In genomic region chr10:37314746-37315430, GRCm38 (mm10) we compare ENCODE assay signal across 8 mouse cellular contexts.
A peak's percentile ranks its signal among the peaks of the same experiment; 100 is the strongest.
DNase-seq lines count a peak whose midpoint lies in the region; ATAC-seq lines count a peak whose summit lies in the region.

No protein-coding gene starts in this region.

- H3K27ac ChIP-seq in intestine, embryonic 14.5 days (ENCODE audit: low read depth), result no peak overlapping the region
- no peak overlapping the region for H3K27ac ChIP-seq in intestine, embryonic 15.5 days
- no peak overlapping the region for H3K27ac ChIP-seq in forebrain, embryonic 15.5 days (replicated peaks)
- no peak overlapping the region for H3K27ac ChIP-seq in heart, embryonic 10.5 days

- no peaks in the 10 kb centered on the region for H3K27me3 ChIP-seq in intestine, embryonic 14.5 days (replicated peaks; ENCODE audit: control insufficient read depth, insufficient read depth, low read length)
- no peaks in the 10 kb centered on the region for H3K27me3 ChIP-seq in intestine, embryonic 15.5 days (replicated peaks)
- H3K27me3 ChIP-seq in forebrain, embryonic 15.5 days, result no peaks in the 10 kb centered on the region
- no peaks in the 10 kb centered on the region for H3K27me3 ChIP-seq in heart, embryonic 10.5 days (ENCODE audit: insufficient read depth, poor library complexity, severe bottlenecking)

- no peak overlapping the region for H3K9ac ChIP-seq in intestine, embryonic 14.5 days (ENCODE audit: low read length)
- no peak overlapping the region for H3K9ac ChIP-seq in intestine, embryonic 15.5 days
- no peak overlapping the region for H3K9ac ChIP-seq in forebrain, embryonic 15.5 days (replicated peaks)

- no peak overlapping the region for H3K4me3 ChIP-seq in intestine, embryonic 14.5 days (ENCODE audit: low read depth, low read length)
- H3K4me3 ChIP-seq in intestine, embryonic 15.5 days (replicated peaks), result no peak overlapping the region
- H3K4me3 ChIP-seq in forebrain, embryonic 15.5 days, result no peak overlapping the region
- H3K4me3 ChIP-seq in heart, embryonic 10.5 days, result no peak overlapping the region

- ATAC-seq in intestine, embryonic 14.5 days (replicated peaks; ENCODE audit: low FRiP score, low TSS enrichment, low read depth), result no peak
- no peak for ATAC-seq in intestine, embryonic 15.5 days
- peak; percentile 94 for ATAC-seq in forebrain, embryonic 15.5 days (replicated peaks)

- no peaks in the 10 kb centered on the region for H3K4me1 ChIP-seq in intestine, embryonic 14.5 days (replicated peaks; ENCODE audit: control insufficient read depth, insufficient read depth, low read length)
- no peaks in the 10 kb centered on the region for H3K4me1 ChIP-seq in intestine, embryonic 15.5 days (replicated peaks)
- H3K4me1 ChIP-seq in forebrain, embryonic 15.5 days, result peaks cover 7% of the 10 kb centered on the region
- no peaks in the 10 kb centered on the region for H3K4me1 ChIP-seq in heart, embryonic 10.5 days

- no peaks in the 10 kb centered on the region for H3K9me3 ChIP-seq in intestine, embryonic 14.5 days (ENCODE audit: control insufficient read depth, low read length)
- no peaks in the 10 kb centered on the region for H3K9me3 ChIP-seq in intestine, embryonic 15.5 days
- no peaks in the 10 kb centered on the region for H3K9me3 ChIP-seq in forebrain, embryonic 15.5 days
- no peaks in the 10 kb centered on the region for H3K9me3 ChIP-seq in heart, embryonic 10.5 days

- no peak overlapping the region for H3K4me2 ChIP-seq in intestine, embryonic 14.5 days (ENCODE audit: low read length)
- no peak overlapping the region for H3K4me2 ChIP-seq in intestine, embryonic 15.5 days (replicated peaks)
- H3K4me2 ChIP-seq in forebrain, embryonic 15.5 days (replicated peaks), result no peak overlapping the region

- H3K36me3 ChIP-seq in intestine, embryonic 14.5 days (ENCODE audit: control insufficient read depth, insufficient read depth, low read length), result no peaks in the 10 kb centered on the region
- no peaks in the 10 kb centered on the region for H3K36me3 ChIP-seq in intestine, embryonic 15.5 days
- H3K36me3 ChIP-seq in forebrain, embryonic 15.5 days, result no peaks in the 10 kb centered on the region
- H3K36me3 ChIP-seq in heart, embryonic 10.5 days, result no peaks in the 10 kb centered on the region

- DNase-seq in intestine, embryonic 14.5 days (ENCODE audit: low spot score), result peak; percentile 48
- DNase-seq in adrenal gland, postnatal 10 days, result peak; percentile 66
- DNase-seq in layer of hippocampus, postnatal 10 days (ENCODE audit: low spot score in 2 of 2), result peak; percentile 57 to 74
- peak; percentile 16 for DNase-seq in ovary, postnatal 14 days (ENCODE audit: low spot score)
- DNase-seq in heart, embryonic 10.5 days (ENCODE audit: low spot score), result no peak
- DNase-seq in urinary bladder, adult 18-20 months (ENCODE audit: low spot score in 2 of 2), result no peak

- 72% methylated on average over 5 of the region's 5 CpGs for WGBS in intestine, embryonic 14.5 days
- WGBS in intestine, embryonic 15.5 days, result 82% methylated on average over 5 of the region's 5 CpGs
- 36% methylated on average over 5 of the region's 5 CpGs for WGBS in forebrain, embryonic 15.5 days
- 80% methylated on average over 5 of the region's 5 CpGs for WGBS in heart, embryonic 10.5 days

Comparison
In these comparisons a context has a peak if more than half of its experiments do, and no peak if none do; other contexts are left out.
1. DNase-seq: peak in intestine, embryonic 14.5 days (single experiment), adrenal gland, postnatal 10 days (single experiment), layer of hippocampus, postnatal 10 days (2 of 2) and ovary, postnatal 14 days (single experiment); none in heart, embryonic 10.5 days (single experiment) and urinary bladder, adult 18-20 months (0 of 2).